Mouse (Mus musculus): ENCODE measurements at regions not wholly inside any gene's neighbourhood (a gene's known extent, or its start where the extent isn't known, plus 50 kb on each side); places are given as distances from the start of the nearest gene placed in this dataset.

DNA sequence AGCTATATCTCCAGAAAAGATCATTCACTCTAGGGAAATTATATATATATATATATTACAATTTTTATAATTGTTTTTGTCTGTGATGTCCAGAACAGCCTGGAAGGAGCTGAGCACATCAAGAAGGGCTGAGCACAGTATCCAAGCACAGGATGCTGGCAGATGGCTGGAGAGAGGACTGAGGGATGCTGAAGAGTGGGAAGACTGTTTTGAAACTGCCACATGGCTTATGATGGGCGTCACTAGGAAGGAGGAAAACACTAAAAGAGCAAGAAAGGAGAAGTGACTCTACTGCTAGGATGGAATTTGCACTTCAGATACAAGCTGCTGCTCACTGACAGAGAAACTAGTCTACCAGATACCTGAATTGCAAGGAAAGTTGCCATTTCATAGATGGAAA lies 50.4 kb upstream of the Atg10 start:
- no peak for DNase-seq (ENCODE audit: extremely low spot score)

DNA sequence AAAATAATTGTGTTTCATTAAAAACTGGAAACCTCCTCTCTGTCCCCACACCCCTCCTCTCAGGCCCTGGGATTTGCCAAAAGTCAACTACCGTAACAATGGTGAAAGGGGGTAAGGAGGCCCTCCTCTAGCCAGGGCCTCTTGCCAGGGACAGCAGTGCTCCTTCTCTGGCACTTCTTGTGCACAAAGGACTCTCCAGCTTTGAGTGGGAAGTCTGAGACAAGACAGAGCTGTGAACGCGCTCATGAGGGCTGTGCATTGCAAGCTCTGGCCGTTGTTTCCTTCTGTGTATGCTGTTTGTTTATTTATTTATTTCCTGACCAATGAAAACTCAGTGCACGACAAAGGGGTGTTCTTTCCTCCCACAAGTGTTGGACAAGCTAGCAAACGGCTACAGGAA lies 50.8 kb upstream of the Atg10 start:
- no peak for DNase-seq (ENCODE audit: extremely low spot score)

DNA sequence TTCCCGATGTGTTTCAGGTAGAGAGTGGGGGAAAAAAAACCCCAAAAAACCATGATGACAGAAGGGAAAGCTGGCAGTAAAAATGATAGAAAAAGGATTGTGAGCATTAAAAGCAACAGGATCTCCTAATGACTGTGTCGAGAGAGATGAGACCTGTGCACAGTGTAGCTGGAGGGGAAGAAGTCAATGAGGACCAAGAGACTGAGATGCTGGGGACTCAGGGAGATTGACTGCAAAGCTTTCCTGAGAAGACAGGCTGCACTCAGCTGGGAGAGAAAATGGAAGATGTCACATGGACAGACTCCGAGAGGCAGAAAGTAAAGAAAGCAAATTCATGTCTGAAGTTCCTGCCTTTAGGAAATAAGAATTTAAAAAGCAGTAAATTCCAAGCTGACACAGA lies 55.7 kb upstream of the Atg10 start:
- DNase-seq (ENCODE audit: extremely low spot score): no peak

DNA sequence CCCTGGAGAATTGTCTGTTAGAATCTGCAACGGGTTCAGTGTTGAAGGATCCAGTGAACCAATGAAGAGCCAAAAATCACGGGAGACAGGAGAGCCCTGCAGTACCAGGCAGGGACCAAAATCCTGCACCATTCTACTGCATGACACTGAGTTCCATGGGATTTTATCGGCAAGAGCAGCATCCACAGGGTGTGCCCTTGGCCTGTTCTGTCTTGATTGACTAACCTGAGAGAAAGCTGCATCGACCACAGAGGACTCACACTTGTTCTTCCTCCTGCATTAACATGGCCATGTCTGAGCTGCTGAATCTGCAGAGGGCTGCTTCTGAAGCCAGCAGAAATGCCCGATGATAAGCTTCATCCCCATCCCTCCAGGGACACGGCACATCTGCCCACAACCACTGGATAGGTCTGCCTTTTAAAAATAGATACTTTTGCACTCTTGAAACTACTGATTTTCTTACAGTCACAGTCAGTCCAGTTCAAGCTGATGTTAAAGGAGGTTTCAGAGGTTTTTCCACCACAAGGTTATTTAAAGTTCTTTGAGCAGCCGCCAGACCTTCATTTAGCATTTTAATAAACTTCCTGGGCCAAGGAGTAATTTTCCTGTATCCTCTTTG lies 71.9 kb upstream of the Atg10 start:
- DNase-seq (ENCODE audit: extremely low spot score): no peak

DNA sequence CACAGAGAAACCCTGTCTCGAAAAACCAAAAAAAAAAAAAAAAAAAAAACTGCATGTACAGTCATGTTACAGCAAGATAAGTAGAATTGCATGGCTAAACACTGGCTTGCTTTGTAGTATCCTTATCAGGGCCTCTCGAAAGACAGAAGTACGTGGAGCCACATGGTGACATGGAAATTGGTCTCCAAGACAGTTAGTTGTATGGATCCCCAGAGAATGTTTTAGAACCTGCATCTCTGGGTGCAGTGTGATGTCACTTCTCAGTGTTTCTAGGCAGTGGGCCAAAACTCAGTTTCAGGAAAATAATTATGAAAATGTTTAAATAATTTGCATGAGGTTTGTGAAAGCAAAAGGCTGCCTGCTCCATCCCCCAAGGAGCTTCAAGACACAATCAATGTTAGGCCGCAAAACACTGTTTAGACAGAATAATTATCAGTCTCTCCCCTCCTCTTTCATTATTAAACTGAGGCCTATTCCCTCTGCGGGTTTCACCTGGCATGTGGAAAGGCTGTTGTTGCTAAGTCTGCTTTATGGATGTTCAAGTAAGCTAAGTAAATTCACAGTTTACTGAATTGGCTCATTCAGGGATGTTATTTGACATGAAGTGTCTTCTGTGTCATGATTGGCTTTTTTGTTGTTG lies 72.9 kb upstream of the Atg10 start:
- DNase-seq (ENCODE audit: extremely low spot score): no peak

DNA sequence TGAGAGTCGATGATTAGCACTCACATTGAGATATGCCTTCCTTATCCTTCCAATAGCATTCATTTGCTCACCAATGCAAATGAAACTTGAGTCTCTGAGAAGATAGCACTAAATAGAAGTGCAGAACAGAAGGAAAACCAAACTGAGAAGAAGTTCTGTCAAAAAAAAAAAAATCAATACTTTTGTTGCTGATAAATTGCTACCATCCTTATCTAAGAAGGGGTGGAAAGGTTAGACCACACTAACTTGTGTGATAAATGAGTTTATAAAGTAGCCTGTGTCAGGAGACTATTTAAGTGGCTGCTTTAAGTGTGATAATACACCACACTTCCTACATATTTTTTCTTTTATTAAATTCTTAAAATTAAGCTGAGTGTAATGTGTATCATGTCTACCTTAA lies 78.1 kb upstream of the Atg10 start:
- DNase-seq (ENCODE audit: extremely low spot score): no peak

DNA sequence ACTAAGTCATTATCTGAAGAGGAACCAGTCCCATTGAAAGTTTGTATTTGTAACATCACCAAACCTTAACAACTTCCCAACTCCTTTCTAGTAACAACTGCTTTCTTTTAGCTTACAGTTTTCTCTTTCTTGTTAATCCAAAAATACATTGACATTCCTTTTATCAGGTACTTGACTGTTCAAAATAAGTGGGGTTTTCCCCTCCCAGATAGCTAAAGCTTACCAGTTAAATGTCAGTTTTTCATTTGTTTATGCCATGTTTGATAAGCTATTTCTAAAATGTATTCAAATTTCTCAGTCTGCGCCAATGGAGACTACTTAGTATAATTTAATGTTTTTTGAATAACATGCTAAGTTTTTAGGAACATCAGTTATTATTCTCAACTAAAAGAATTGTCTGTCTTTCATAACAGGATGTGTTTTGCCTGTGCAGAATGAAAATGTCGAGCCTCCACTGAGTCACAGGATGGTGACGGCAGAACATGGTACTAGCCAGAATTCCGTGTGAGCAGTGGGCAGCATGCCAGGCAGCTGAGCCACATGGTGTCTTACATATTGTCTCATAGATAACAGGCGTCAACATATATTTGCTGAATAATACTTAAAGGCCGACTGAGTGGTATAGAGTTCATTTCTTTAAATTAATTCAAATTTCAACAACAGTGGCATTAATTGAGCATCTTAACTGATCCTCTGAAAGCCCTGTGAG lies 82.1 kb upstream of the Atg10 start:
- no peak for DNase-seq (ENCODE audit: extremely low spot score)

DNA sequence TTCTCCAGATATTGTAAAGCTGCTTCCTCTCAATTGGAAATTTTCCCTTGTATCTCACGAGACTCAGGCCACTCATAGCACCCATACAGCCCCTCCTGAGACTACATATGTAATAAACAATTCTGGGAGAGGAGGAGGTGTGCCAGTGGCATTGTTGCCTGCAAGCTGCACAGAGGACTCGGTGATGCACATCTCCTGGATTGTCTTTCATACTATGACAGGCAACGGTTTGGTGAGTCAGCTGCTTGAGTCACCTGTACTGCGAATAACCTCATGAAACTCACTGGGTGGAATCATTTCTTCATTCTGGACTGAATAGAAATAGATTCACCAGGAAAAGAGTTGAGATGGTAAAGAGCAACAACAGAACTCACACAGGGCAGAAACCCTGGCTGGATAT lies 82.8 kb upstream of the Atg10 start:
- no peak for DNase-seq (ENCODE audit: extremely low spot score)

DNA sequence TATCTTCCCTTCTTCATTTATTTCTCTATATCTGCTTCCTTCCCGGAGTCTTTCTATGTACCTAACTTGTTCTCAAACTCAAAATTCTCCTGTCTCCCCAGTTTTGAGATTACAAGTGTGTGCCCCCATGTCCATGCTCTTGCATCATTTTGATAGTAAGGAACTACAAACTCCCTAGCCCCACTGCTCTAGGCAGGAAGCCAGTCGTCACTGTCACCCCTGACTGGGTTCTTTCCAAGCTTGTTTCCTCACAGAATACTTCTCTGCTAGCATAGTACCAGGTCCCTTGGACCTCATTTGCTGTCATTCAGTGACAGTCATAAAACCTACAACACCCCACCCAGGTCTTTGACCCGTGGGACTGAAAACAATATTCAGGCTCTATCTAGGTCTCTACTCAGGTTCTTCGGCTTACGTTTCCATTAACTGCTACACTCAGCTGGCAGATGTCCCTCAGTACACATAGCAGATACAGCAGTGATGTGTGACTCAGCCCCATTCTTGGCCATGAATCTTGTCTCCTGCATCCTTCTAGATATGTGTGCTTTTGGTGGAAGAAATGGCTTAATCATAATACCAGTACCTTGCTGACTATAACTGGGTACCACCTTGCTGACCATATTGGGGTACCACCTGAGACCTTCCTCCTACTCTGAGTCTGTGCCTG lies 89.3 kb upstream of the Atg10 start:
- no peak for DNase-seq (ENCODE audit: extremely low spot score)

DNA sequence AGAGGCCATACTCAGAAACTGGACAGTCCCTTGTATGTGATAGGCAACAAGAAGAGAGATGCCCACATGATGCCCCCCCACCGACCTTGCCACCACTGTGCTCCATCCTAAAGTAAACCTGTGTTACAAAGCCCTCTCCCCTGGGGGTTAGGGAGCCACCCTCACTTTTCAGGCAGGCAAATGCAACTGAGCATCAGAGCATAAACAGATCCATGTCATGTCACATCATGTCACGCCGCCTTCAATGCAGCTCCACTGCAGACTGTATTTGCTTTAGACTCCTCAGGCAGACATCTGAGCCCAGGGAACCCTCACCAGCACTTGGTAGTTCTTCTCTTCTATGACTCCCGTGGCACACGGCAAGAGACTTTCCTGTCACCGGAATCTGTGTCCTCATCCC lies 98.6 kb upstream of the Atg10 start:
- no peak for DNase-seq (ENCODE audit: extremely low spot score)

DNA sequence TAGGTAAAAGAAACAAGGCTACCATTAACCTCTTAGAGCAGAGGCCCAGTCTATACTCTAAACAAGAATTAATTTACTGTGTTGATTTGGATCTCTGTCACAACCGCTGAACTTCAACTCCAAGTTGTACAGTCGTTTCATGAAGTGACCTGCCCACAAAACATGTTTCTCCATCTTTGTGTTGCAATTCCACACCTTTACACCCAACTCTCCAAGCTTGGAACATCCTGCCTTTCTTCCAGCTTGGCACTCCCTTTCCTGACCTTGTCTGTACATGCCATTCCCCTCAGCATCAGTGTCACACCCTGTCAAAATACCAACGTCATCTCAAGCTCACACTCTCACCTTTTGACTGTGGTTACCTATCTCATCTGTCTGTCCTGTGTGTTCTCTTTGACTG lies 103.1 kb upstream of the Atg10 start:
- no peak for DNase-seq (ENCODE audit: extremely low spot score)

DNA sequence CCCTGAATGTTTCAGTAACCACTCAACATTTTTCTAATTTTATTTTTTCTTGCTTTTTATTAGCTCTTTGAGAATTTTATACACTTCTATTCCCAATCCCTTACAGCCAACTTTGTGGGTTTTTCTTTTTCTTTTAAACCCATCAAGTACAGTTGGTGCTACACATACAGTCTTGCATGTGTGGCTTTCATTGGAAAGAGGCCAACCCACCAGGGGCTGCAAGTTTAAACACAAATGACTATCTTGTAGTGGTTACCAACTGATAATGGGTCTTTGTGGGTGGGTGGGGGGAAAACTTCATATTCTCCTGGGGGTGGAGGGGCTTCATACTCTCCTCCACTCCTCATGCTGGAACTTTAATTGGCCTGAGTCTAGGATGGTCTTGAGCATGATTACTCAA lies 110.5 kb upstream of the Atg10 start:
- no peak for DNase-seq (ENCODE audit: extremely low spot score)

DNA sequence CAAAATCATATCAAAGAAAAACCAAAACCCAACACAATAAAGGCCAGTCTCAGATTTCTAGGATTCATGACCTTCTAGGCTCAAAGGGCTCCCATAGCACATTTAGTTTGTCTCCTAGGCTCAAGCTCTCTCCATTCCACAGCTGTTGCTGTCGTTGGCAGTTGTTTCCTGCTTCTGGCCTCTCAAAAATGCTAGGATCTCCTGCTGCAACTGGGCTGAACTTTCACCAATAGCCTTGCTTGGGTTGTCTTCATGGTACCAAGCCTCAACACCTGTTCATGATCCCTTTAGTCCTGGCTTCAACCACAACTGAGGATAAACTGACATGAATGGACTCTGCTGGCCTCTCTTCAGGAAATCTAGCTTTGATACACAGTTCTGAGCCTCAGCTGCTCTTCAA lies 115.9 kb upstream of the Ssbp2 start:
- no peak for DNase-seq (ENCODE audit: extremely low spot score)

DNA sequence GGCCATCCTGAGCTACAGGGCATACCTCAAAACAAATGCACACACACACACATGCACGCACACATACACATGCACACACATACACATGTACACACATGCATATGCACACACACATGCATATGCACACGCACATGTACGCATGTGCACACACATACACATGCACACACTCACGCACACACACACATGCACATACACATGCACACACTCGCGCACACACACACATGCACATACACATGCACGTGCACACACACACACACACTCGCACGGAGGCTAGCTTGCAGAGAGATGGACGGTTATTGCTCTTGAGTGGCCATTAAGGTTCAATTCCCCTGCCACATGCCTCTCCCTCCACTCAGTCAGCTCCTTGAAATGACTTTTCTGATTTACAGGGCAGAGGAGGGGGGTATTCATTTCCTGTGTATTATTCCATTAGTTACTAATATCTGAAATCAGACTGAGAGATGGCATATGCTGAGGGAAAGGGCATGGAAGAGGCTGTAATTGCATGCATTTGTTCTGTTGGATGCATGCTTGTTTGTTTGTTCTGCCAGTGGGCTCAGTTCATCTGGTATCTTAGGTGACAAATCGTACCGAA lies 111.5 kb upstream of the Ssbp2 start:
- DNase-seq (ENCODE audit: extremely low spot score): no peak

DNA sequence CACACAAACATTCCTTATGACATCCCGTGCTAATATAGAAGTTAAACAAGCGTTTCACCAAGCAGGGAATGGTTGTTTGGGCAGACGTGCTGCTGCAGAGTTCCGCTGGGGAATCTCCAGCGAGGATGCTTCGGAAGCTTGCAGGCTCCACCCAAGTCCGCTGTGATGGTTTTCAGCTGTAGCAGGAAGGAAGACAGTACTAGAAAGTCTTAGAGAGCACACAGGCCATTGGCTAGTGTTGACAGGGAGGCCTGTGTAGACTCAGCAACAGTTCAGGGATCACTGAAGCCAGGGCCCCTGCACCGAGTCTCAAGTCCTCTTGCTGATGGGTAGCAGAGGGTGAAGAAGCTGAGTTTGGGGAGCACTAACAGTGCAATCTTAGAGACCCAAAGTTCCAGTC lies 107.8 kb upstream of the Ssbp2 start:
- DNase-seq (ENCODE audit: extremely low spot score): no peak

DNA sequence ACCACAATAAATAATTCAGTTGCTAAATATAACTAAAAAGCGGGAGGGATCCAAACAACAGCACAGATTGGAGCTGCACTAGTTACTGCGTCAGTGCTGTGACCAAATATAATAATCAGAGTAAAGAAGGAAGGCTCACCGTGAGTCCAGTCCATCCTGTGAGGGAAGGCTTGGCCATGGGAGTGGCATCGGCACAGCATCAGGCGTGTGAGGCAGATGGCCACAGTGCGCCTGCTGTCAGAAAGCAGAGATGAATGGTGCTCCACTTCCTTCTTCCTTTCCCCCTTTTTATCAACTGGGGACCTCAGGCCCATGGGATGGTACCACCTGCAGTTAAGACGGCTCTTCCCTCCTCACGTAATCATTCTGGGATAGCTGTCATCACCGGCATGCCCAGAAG lies 103.6 kb upstream of the Ssbp2 start:
- no peak for DNase-seq (ENCODE audit: extremely low spot score)

DNA sequence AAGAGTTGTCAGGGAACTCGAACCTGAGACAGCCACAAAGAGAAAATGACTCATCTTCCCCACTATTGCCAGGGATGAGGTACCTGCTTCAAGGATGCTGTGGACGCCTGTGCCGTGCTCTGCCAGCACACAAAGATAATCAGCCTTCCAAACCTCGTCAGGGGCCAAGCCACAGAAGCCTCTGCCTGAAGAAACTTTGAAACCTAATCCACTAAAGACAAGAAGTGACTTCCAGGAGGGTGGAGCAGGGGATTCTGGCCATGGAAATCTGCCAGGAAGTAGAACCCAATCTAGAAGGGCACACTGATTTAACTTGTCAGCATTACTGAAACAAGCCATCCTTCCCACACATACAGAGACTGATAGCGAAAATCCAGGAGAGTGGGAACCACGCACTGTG lies 100.0 kb upstream of the Ssbp2 start:
- DNase-seq (ENCODE audit: extremely low spot score): no peak

DNA sequence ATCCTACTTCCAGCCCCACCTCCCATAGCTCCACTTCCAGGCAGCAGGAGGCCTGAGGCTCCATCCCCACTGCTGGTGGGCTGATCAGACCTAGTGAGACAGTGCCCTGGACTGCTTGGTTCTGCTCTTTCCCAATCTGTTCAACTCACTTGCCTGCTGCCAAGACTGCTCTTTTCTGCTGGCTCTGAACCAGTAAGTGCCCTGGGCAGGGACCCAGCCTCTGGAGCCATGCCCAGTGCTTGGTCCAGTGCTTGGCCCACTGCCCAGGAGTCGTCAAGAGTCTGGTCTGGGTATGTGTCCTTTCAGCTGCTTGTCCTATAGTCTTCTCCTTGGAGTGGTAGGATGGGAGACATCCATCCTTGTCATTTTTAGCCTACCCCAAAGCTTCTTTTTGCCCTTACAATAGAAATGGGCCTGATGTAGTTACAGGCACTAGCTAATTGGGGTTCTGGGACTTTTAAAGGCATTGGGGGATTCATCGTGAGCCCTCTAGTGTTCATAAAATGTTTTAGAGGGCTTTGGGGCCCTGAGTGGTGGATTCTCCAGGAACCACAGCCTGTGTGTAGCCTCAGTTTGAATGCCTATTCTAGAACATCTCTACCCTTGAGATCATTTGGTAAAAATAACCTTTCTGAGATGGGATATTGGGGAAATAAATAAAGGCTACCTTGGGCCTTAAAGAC lies 94.7 kb upstream of the Ssbp2 start:
- DNase-seq (ENCODE audit: extremely low spot score): no peak

DNA sequence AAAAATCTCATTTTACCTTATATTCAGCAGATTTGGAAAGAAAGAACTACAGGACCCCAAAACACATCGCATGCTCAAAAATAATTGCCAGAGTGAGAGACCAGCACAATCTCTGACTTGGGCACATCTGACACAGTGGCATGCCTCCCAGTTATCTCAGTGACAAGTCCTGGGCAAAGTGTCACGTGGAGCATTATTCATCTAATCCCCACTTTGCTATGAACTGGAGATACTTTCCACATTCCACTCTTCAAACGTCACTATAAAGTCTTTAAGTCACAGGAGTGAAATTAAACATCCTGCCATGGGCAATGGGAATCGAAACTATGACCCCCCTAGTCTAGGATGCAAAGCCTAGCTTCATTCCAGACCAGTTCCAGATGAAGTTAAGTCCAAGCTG lies 93.5 kb upstream of the Ssbp2 start:
- DNase-seq (ENCODE audit: extremely low spot score): no peak

DNA sequence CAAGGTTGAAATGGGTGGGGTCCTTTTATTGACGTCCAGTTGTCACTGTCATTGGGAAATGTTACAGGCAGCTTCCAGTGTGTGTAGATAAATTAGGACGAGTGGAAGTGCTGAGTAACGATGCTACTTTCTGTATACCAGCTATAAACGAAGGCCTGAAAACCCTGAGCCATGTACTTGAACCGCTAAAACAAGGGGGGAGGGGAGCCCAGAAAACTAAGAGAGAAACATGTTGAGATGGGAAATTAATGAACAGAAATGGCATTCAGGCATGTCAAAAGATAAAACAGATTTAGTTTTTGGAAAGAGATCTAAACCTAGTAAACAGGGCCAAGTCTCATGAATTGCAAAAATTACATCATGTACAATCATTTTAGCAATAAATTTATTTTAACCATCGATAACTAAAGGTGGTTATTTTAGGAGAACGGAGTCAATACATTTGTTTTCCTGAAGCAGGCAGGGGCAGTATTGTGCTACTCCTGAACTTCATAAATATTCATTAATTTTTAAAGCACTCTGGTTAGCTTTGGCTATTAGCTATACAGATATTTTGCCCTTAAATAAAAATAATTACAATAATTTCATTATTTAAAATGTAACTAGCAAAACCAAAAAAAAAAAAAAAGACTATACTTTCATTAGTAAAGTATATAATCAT lies 92.1 kb upstream of the Ssbp2 start:
- DNase-seq (ENCODE audit: extremely low spot score): no peak

DNA sequence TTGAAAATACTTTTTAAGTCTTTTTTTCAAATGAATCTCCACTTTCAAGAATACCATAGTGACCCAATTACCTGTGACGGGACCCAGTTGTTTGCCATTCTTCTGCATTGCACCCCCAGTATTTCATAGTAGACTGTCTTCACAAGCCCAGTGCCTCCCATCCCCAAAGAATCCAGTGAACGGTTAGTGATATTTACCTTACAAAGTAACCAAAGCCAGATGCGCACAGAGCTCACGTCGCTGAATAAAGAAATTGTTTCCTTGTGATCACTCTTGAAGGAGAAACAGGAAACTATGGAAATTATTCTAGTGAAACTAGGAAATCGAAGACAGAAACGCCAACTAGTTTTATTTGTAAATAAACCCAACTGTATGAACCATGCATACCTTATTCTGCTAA lies 91.4 kb upstream of the Ssbp2 start:
- no peak for DNase-seq (ENCODE audit: extremely low spot score)

DNA sequence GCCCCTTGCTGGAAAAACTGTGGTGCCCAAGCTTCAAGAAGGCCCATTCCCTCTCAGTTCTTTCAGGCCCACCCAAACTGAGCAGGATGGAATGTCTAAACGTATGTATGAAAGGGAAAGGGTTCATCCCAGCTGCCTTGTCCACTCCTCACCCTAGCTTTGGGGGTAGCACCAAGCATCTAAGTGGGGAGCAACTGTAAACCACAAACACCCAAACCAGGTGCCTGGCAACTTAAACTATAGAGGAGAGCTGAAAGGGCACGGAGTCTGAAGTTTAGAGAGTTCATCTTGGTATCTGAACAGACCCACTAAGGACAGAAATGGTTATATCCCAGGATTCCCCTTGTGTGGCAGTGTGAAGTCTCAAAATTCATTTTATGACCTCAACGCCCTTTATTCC lies 90.1 kb upstream of the Ssbp2 start:
- DNase-seq (ENCODE audit: extremely low spot score): no peak

Data from embryo, embryonic 9.5 days (tissue).